Mouse (Mus musculus) testis, adult 2 months (tissue): Measurements from ENCODE around the gene Gpc6.

Experiments used
- CTCF ChIP-seq: fragments of 200-500 bp; IDR thresholded peaks from 2 replicates; pipeline ENCODE4 v1.5.1; 2012; ENCODE audit warnings: low read depth, mild to moderate bottlenecking, inconsistent platforms, low read length, moderate library complexity; ENCODE audit not compliant: control insufficient read depth, insufficient read depth, insufficient replicate concordance
- POLR2A ChIP-seq: fragments of 200-500 bp; IDR thresholded peaks from 2 replicates; pipeline ENCODE4 v1.6.1; 2012; ENCODE audit warnings: low read depth, mild to moderate bottlenecking, inconsistent platforms, low read length, moderate library complexity; ENCODE audit not compliant: control insufficient read depth

- TF ChIP-seq POLR2A (no peak), CTCF (no peak)
These were observed 436.2 kb downstream of the Gpc6 start for GRCm38 (mm10) chr14:117361155-117361964.
